21 mouse cellular contexts compared by ENCODE assay signal in genomic region chr11:28817405-28817804, GRCm38 (mm10). TPM values are rescaled to one million over a fixed set of nuclear protein-coding genes. Genes with fewer than 3 reads are reported as not detected.
DNase-seq lines count a peak whose midpoint lies in the region; ATAC-seq and TF ChIP-seq lines count a peak whose summit lies in the region.
"Had no signal": no experiment of that assay in that cellular context is flagged by ENCODE, and none has a peak within 500 bp of the region (broad histone marks: within the 10 kb centered on the region; RNA-seq: fewer than 3 reads in every experiment).

No protein-coding gene starts in this region.

- no peak overlapping the region for H3K4me3 ChIP-seq in heart, embryonic 14.5 days (ENCODE audit: control insufficient read depth in 1 of 2, insufficient read depth in 1 of 2, low read depth in 1 of 2, low read length in 2 of 2)
- H3K4me3 ChIP-seq in heart, embryonic 10.5 days = no peak overlapping the region
- H3K4me3 ChIP-seq: embryonic facial prominence, embryonic 12.5 days; erythroblast, embryonic 14.5 days; forebrain, embryonic 15.5 days; limb, embryonic 15.5 days; liver, embryonic 15.5 days had no signal

- H3K4me2 ChIP-seq in heart, embryonic 14.5 days (ENCODE audit: low read length) = no peak overlapping the region
- H3K4me2 ChIP-seq: embryonic facial prominence, embryonic 12.5 days; forebrain, embryonic 15.5 days; limb, embryonic 15.5 days; liver, embryonic 15.5 days had no signal

- no peak for TF ChIP-seq POLR2A in brain, embryonic 14.5 days (IDR thresholded peaks at IDR 0.05; ENCODE audit: borderline replicate concordance, extremely low read depth, insufficient read depth, insufficient read length, poor library complexity, severe bottlenecking)

- H3K9me3 ChIP-seq in heart, embryonic 14.5 days (ENCODE audit: control insufficient read depth, low read length) = no peaks in the 10 kb centered on the region
- no peaks in the 10 kb centered on the region for H3K9me3 ChIP-seq in heart, embryonic 10.5 days
- H3K9me3 ChIP-seq: embryonic facial prominence, embryonic 12.5 days; forebrain, embryonic 15.5 days; limb, embryonic 15.5 days; liver, embryonic 15.5 days had no signal

- peak; percentile 47; the same call in 1 of the 2 replicates for ATAC-seq in heart, embryonic 14.5 days (ENCODE audit: insufficient number of reproducible peaks, insufficient read depth, low FRiP score, low read depth)
- ATAC-seq: forebrain, embryonic 15.5 days had no signal

- H3K4me1 ChIP-seq in heart, embryonic 14.5 days (ENCODE audit: control insufficient read depth in 2 of 2, insufficient read depth in 2 of 2, low read length in 2 of 2) = peaks cover 0 to 7% of the 10 kb centered on the region in 2 experiments; a peak in 3 of 4 replicates
- 0 out of 2 replicates have a peak, but pooled peaks cover 3% of the 10 kb centered on the region for H3K4me1 ChIP-seq in heart, embryonic 10.5 days
- H3K4me1 ChIP-seq: embryonic facial prominence, embryonic 12.5 days; forebrain, embryonic 15.5 days; liver, embryonic 15.5 days had no signal

- no peak overlapping the region for H3K9ac ChIP-seq in heart, embryonic 14.5 days (ENCODE audit: low read length)
- H3K9ac ChIP-seq: embryonic facial prominence, embryonic 12.5 days; forebrain, embryonic 15.5 days; limb, embryonic 15.5 days; liver, embryonic 15.5 days had no signal

- no peak for TF ChIP-seq CTCF in brain, embryonic 14.5 days (IDR thresholded peaks at IDR 0.05; ENCODE audit: borderline replicate concordance, extremely low read depth, insufficient read depth, insufficient read length)

- H3K27ac ChIP-seq in heart, embryonic 14.5 days (replicated peaks in 1 of 2; ENCODE audit: control insufficient read depth in 1 of 2, insufficient read depth in 1 of 2, low read depth in 2 of 2, low read length in 2 of 2) = no peak overlapping the region
- no peak overlapping the region for H3K27ac ChIP-seq in heart, embryonic 10.5 days
- H3K27ac ChIP-seq: embryonic facial prominence, embryonic 12.5 days; forebrain, embryonic 15.5 days; limb, embryonic 15.5 days; liver, embryonic 15.5 days had no signal

- no peaks in the 10 kb centered on the region for H3K36me3 ChIP-seq in heart, embryonic 14.5 days (ENCODE audit: control insufficient read depth, insufficient read depth, low read length)
- H3K36me3 ChIP-seq in heart, embryonic 10.5 days = no peaks in the 10 kb centered on the region
- H3K36me3 ChIP-seq: embryonic facial prominence, embryonic 12.5 days; forebrain, embryonic 15.5 days; limb, embryonic 15.5 days; liver, embryonic 15.5 days had no signal

- 0 out of 2 replicates have a peak, but pooled peaks cover 3% of the 10 kb centered on the region for H3K27me3 ChIP-seq in heart, embryonic 14.5 days (ENCODE audit: control insufficient read depth, insufficient read depth, low read length)
- no peaks in the 10 kb centered on the region for H3K27me3 ChIP-seq in heart, embryonic 10.5 days (ENCODE audit: insufficient read depth, poor library complexity, severe bottlenecking)
- H3K27me3 ChIP-seq: embryonic facial prominence, embryonic 12.5 days; forebrain, embryonic 15.5 days; limb, embryonic 15.5 days; liver, embryonic 15.5 days had no signal

- DNase-seq in heart, embryonic 10.5 days (ENCODE audit: low spot score) = no peak
- DNase-seq in brain, embryonic 14.5 days (ENCODE audit: low read depth) = peak; percentile 33
- peak; percentile 30 for DNase-seq in heart, postnatal 4 days
- DNase-seq in lung, postnatal 10 days = peak; percentile 18
- no peak for DNase-seq in kidney, postnatal 10 days
- no peak for DNase-seq in kidney, adult 9 months
- DNase-seq: cerebellum, adult 8-10 months; gastrocnemius, postnatal 25 days; kidney, adult 2 months; kidney, postnatal 25 days; retina, postnatal 1 day; right cerebral cortex, postnatal 4 days had no signal

- WGBS in heart, embryonic 14.5 days = 38% methylated on average over 4 of the region's 4 CpGs
- 52% methylated on average over 4 of the region's 4 CpGs for WGBS in heart, embryonic 10.5 days

RNA-seq across cellular contexts. Expression of gene Efemp1, which starts 35.6 kb away (rescaled TPM):
- polyA plus RNA-seq in heart, embryonic 14.5 days (2014; fragmentation: Nextera tagmentation; extraction: Ambion mirVana) = 13.0 and 16.5 TPM in 2 replicates
- 17.4 and 24.5 TPM in 2 replicates for polyA plus RNA-seq in heart, embryonic 10.5 days (2016; fragmentation: Nextera tagmentation; extraction: Ambion mirVana)
- 4.6 and 6.0 TPM in 2 replicates for polyA plus RNA-seq in brain, embryonic 14.5 days (2012; rRNA removed)
- total RNA-seq in heart, postnatal 4 days (2021) = 10 to 100 TPM; 12.6 to 14.3 TPM
- total RNA-seq: hematopoietic stem cell, adult 5-6 weeks; megakaryocyte-erythroid progenitor cell, adult 5-6 weeks; monocyte, adult 5-6 weeks had no signal
- polyA plus RNA-seq: erythroblast, embryonic 14.5 days had no signal

Comparison
In these comparisons a context has a peak if more than half of its experiments do, and no peak if none do; other contexts are left out.
1. DNase-seq: peak in brain, embryonic 14.5 days (single experiment), heart, postnatal 4 days (single experiment) and lung, postnatal 10 days (single experiment); none in heart, embryonic 10.5 days (single experiment), kidney, postnatal 10 days (single experiment) and kidney, adult 9 months (single experiment).